Mouse (Mus musculus) duodenum, adult 2 months (tissue): ENCODE measurements around the gene Olfr705. TPM values are rescaled to one million over a fixed set of nuclear protein-coding genes. Genes with fewer than 3 reads are reported as not detected.

ENCODE experiments used
- polyA plus RNA-seq: library from polyadenylated mRNA; depleted of rRNA; stranded (reverse); fragments of >200 nt; gene quantifications from 2 replicates; pipeline ENCODE4 v1.2.3, GENCODE M21; 2012; ENCODE audit warnings: low replicate concordance; rRNA removed

Gene Olfr705
- polyA plus RNA-seq: not detected in 2 replicates

GRCm38 (mm10) chr7:106876791-106877190 is at the start of gene Olfr705:
Gene Olfr705 (minus strand): TSS chr7:106876891.

GRCm38 (mm10) chr7:106907676-106908075 is 31.0 kb upstream of the Olfr705 start, which contains the start of gene Olfr1532-ps1:
Gene Olfr1532-ps1 (plus strand): TSS chr7:106908001.

GRCm38 (mm10) chr7:106901141-106901540 is 24.4 kb upstream of the Olfr705 start, which contains the start of gene Olfr707:
Gene Olfr707 (minus strand): TSS chr7:106901241.

GRCm38 (mm10) chr7:106888062-106888461 is 11.4 kb upstream of the Olfr705 start, which contains the start of gene Olfr706:
Gene Olfr706 (minus strand): TSS chr7:106888162.

GRCm38 (mm10) chr7:106862885-106863284 is 13.8 kb downstream of the Olfr705 start, which contains the start of gene Olfr704:
Gene Olfr704 (plus strand): TSS chr7:106863185.

GRCm38 (mm10) chr7:106843060-106843459 is 33.6 kb downstream of the Olfr705 start, which contains the start of gene Olfr703:
Gene Olfr703 (plus strand): TSS chr7:106843360.

GRCm38 (mm10) chr7:106833793-106834192 is 42.9 kb downstream of the Olfr705 start, which contains the start of gene Olfr702:
Gene Olfr702 (minus strand): TSS chr7:106833893.

Other genes with a start within 250 kb of the Olfr705 start
- gene Olfr693, start 196.3 kb downstream of the Olfr705 start, polyA plus RNA-seq: not detected in 2 replicates
- not detected in 2 replicates for gene Olfr694, start 185.1 kb downstream of the Olfr705 start, polyA plus RNA-seq
- not detected in 2 replicates for gene Olfr695, start 160.5 kb downstream of the Olfr705 start, polyA plus RNA-seq
- gene Olfr697, start 134.4 kb downstream of the Olfr705 start, polyA plus RNA-seq: not detected in 2 replicates
- gene Olfr698, start 121.5 kb downstream of the Olfr705 start, polyA plus RNA-seq: not detected in 2 replicates
- gene Olfr699, start 83.7 kb downstream of the Olfr705 start, polyA plus RNA-seq: not detected in 2 replicates
- not detected in 2 replicates for gene Olfr700, start 68.1 kb downstream of the Olfr705 start, polyA plus RNA-seq
- not detected in 2 replicates for gene Olfr701, start 62.8 kb downstream of the Olfr705 start, polyA plus RNA-seq
- not detected in 2 replicates for gene Olfr702, start 43.0 kb downstream of the Olfr705 start, polyA plus RNA-seq
- gene Olfr703, start 33.5 kb downstream of the Olfr705 start, polyA plus RNA-seq: not detected in 2 replicates
- gene Olfr704, start 13.7 kb downstream of the Olfr705 start, polyA plus RNA-seq: not detected in 2 replicates
- not detected in 2 replicates for gene Olfr706, start 11.3 kb upstream of the Olfr705 start, polyA plus RNA-seq
- not detected in 2 replicates for gene Olfr707, start 24.4 kb upstream of the Olfr705 start, polyA plus RNA-seq
- not detected in 2 replicates for gene Olfr1532-ps1, start 31.1 kb upstream of the Olfr705 start, polyA plus RNA-seq
- not detected in 2 replicates for gene Olfr709-ps1, start 55.3 kb upstream of the Olfr705 start, polyA plus RNA-seq
- gene Olfr710, start 71.4 kb upstream of the Olfr705 start, polyA plus RNA-seq: not detected in 2 replicates
- gene Olfr6, start 87.0 kb upstream of the Olfr705 start, polyA plus RNA-seq: not detected in 2 replicates
- gene Olfr711, start 98.6 kb upstream of the Olfr705 start, polyA plus RNA-seq: not detected in 2 replicates
- gene Olfr2, start 129.2 kb upstream of the Olfr705 start, polyA plus RNA-seq: not detected in 2 replicates
- gene Olfr713, start 154.3 kb upstream of the Olfr705 start, polyA plus RNA-seq: not detected in 2 replicates
- not detected in 2 replicates for gene Olfr714, start 194.1 kb upstream of the Olfr705 start, polyA plus RNA-seq
- not detected in 2 replicates for gene Olfr17, start 216.3 kb upstream of the Olfr705 start, polyA plus RNA-seq
- gene Olfr715b, start 233.5 kb upstream of the Olfr705 start, polyA plus RNA-seq: not detected in 2 replicates